ENCODE assay signal across 19 mouse cellular contexts in genomic region chr3:117087646-117088045, GRCm38 (mm10).
DNase-seq lines count a peak whose midpoint lies in the region.
"Had no signal": no experiment of that assay in that cellular context is flagged by ENCODE, and none has a peak within 500 bp of the region (broad histone marks: within the 10 kb centered on the region; RNA-seq: fewer than 3 reads in every experiment).

No protein-coding gene starts in this region.

- DNase-seq in frontal cortex, adult 2 months (ENCODE audit: extremely low spot score in 1 of 2, low spot score in 1 of 2) = peak; percentile 9 to 53
- no peak for DNase-seq in frontal cortex, postnatal 14 days (ENCODE audit: low spot score in 2 of 2)
- peak; percentile 7 to 65 for DNase-seq in left cerebral cortex, postnatal 14 days (ENCODE audit: low spot score in 2 of 2)
- no peak for DNase-seq in left cerebral cortex, postnatal 10 days (ENCODE audit: extremely low spot score in 1 of 2, low spot score in 2 of 2)
- DNase-seq in MN1 (ENCODE audit: low spot score) = peak; percentile 14
- DNase-seq in brain, adult 2 months (ENCODE audit: low read depth, low spot score) = peak; percentile 67
- DNase-seq in gastrocnemius, adult 18-20 months (ENCODE audit: low spot score) = no peak
- DNase-seq: adrenal gland, postnatal 14 days; cerebellum, adult 18-20 months; cerebellum, postnatal 10 days; heart, adult 2 months; heart, postnatal 4 days; kidney, postnatal 14 days; liver, embryonic 13.5 days; lung, adult 18-20 months; lung, postnatal 4 days; midbrain, embryonic 14.5 days; thymus, adult 2 months; thymus, postnatal 36 days had no signal

- intact Hi-C loops in left cerebral cortex, postnatal 14 days (cut with DNase I) = no loop called here
- intact Hi-C loops in left cerebral cortex, postnatal 10 days (cut with DNase I) = no loop called here

Comparison
In these comparisons a context has a peak if more than half of its experiments do, and no peak if none do; other contexts are left out.
1. DNase-seq: peak in frontal cortex, adult 2 months (2 of 2), left cerebral cortex, postnatal 14 days (2 of 2), MN1 (single experiment) and brain, adult 2 months (single experiment); none in frontal cortex, postnatal 14 days (0 of 2), left cerebral cortex, postnatal 10 days (0 of 2) and gastrocnemius, adult 18-20 months (single experiment).